Mouse (Mus musculus): ENCODE measurements around the gene Rasal1. TPM values are rescaled to one million over a fixed set of nuclear protein-coding genes. Genes with fewer than 3 reads are reported as not detected.

Gene Rasal1
- polyA plus RNA-seq, 1 experiment from 2014 or later, result not detected

DNA sequence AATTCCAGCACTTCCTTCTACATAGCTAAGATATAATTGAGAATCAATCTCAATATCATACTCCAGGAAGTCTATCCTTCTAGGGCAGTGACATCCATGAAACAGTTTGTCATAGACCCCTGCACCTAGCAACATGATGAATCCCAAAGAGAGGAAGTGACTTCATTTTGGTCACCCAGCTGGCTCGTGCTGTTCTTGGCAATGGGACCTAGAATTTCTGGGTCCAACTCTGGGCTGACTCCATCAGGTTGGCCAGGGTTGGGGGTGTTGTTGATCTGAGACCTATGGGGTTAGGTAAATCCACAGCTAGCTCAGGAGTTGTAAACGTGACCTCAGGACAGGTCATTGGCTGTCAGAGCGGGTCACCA, 38.9 kb downstream of the Rasal1 start:
- DNase-seq (ENCODE audit: low spot score) (no peak), ATAC-seq (replicated peaks; ENCODE audit: low FRiP score) (no peak)
- Histone ChIP-seq H3K9me3 (ENCODE audit: control insufficient read depth, low read length) (no peaks in the 10 kb centered on the region), H3K27ac (ENCODE audit: low read depth, low read length) (no peak overlapping the region), H3K4me2 (ENCODE audit: low read depth, low read length, severe bottlenecking) (no peak overlapping the region), H3K27me3 (ENCODE audit: control insufficient read depth, insufficient read depth, low read length) (peaks cover 13% of the 10 kb centered on the region), H3K4me1 (replicated peaks; ENCODE audit: control insufficient read depth, insufficient read depth, low read length) (peaks cover 5% of the 10 kb centered on the region; the same call in 1 of the 2 replicates), H3K36me3 (ENCODE audit: control insufficient read depth, insufficient read depth, low read length) (no peaks in the 10 kb centered on the region), H3K4me3 (ENCODE audit: low read depth, low read length) (no peak overlapping the region), H3K9ac (ENCODE audit: low read length) (no peak overlapping the region)
- WGBS, result 87% methylated on average over 3 of the region's 3 CpGs

DNA sequence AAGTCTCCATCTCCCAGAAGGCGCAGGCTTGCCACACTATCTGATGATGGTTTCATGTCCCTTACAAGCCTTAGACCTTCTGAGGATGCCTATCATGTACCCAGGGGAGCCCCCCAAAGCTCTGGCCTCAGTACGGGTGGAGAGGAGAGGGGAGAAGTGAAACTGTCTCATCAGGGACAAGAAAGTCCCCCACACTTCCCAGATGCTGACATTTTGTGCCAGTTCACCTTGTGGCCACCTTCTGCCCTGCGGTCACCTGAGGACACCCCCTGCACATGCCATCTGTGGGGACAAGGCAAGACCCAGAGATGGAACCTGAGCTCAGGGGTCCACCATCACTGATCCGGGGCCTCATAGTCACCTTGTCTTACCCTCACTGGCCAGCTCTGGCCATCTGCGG, 39.3 kb downstream of the Rasal1 start:
- Histone ChIP-seq H3K4me2 (ENCODE audit: low read depth, low read length, severe bottlenecking) (no peak overlapping the region), H3K36me3 (ENCODE audit: control insufficient read depth, insufficient read depth, low read length) (no peaks in the 10 kb centered on the region), H3K27ac (ENCODE audit: low read depth, low read length) (no peak overlapping the region), H3K9me3 (ENCODE audit: control insufficient read depth, low read length) (no peaks in the 10 kb centered on the region), H3K4me3 (ENCODE audit: low read depth, low read length) (no peak overlapping the region), H3K4me1 (replicated peaks; ENCODE audit: control insufficient read depth, insufficient read depth, low read length) (peaks cover under 1% of the 10 kb centered on the region; the same call in 1 of the 2 replicates), H3K27me3 (ENCODE audit: control insufficient read depth, insufficient read depth, low read length) (peaks cover 12% of the 10 kb centered on the region), H3K9ac (ENCODE audit: low read length) (no peak overlapping the region)
- 81% methylated on average over 5 of the region's 5 CpGs for WGBS
- DNase-seq (ENCODE audit: low spot score) (no peak), ATAC-seq (replicated peaks; ENCODE audit: low FRiP score) (no peak)

DNA sequence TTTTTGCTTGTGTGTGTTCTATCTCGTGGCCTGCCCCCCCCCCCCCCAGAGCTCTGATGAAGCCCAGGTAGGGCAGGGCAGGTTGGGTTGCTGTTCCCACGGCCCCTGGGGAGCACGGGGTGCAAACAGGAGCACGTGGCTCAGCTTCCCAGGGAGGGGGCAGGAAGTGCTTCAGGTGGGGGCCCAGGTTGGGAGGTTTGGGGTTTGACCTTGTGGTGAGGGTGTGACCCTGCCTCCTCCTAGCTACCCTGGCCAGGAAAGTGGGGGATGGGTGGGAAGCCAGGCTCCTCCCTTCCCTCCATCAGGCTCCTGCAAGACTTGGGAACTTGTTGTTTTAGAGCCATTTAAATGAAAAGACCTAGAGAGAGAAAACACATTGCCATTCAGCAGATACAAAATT, 39.8 kb downstream of the Rasal1 start:
- ATAC-seq (replicated peaks; ENCODE audit: low FRiP score), result no peak
- H3K4me1 ChIP-seq (replicated peaks; ENCODE audit: control insufficient read depth, insufficient read depth, low read length), result no peaks in the 10 kb centered on the region

DNA sequence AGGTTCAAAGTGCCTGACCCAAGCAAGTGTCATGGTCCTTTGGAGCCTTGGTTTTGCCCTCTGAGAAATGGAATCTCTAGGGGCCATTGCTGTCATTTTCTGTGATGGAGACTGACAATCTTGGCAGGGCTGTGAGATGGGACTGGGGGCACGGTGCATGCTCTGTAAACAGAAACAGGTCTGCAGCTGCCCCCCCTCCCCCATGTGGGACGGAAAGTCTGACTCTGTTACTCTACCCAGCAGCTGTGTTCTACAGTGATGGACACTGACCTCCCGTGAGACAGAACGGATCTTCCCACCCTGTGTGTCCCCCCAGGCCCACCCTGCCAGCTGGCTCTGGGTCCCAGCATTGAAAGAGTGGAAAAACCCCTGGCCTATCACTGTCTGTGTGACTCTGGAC, 41.8 kb downstream of the Rasal1 start:
- Histone ChIP-seq H3K9ac (ENCODE audit: low read length) (no peak overlapping the region), H3K4me3 (ENCODE audit: low read depth, low read length) (no peak overlapping the region), H3K4me2 (ENCODE audit: low read depth, low read length, severe bottlenecking) (no peak overlapping the region), H3K9me3 (ENCODE audit: control insufficient read depth, low read length) (no peaks in the 10 kb centered on the region), H3K27me3 (ENCODE audit: control insufficient read depth, insufficient read depth, low read length) (peaks cover 31% of the 10 kb centered on the region), H3K36me3 (ENCODE audit: control insufficient read depth, insufficient read depth, low read length) (no peaks in the 10 kb centered on the region), H3K27ac (ENCODE audit: low read depth, low read length) (no peak overlapping the region), H3K4me1 (replicated peaks; ENCODE audit: control insufficient read depth, insufficient read depth, low read length) (peaks cover 3% of the 10 kb centered on the region; the same call in 1 of the 2 replicates)
- no peak for ATAC-seq (replicated peaks; ENCODE audit: low FRiP score)
- DNase-seq (ENCODE audit: low spot score), result no peak
- WGBS, result 67% methylated on average over 4 of the region's 4 CpGs

More for the DNA sequence above, 39.8 kb downstream of the Rasal1 start:
- Histone ChIP-seq H3K4me3 (ENCODE audit: low read depth, low read length) (no peak overlapping the region), H3K27me3 (ENCODE audit: control insufficient read depth, insufficient read depth, low read length) (peaks cover 13% of the 10 kb centered on the region), H3K9me3 (ENCODE audit: control insufficient read depth, low read length) (no peaks in the 10 kb centered on the region), H3K4me2 (ENCODE audit: low read depth, low read length, severe bottlenecking) (no peak overlapping the region), H3K9ac (ENCODE audit: low read length) (no peak overlapping the region), H3K36me3 (ENCODE audit: control insufficient read depth, insufficient read depth, low read length) (no peaks in the 10 kb centered on the region), H3K27ac (ENCODE audit: low read depth, low read length) (no peak overlapping the region)
- WGBS, result 43% methylated on average over 4 of the region's 4 CpGs
- no peak for DNase-seq (ENCODE audit: low spot score)

DNA sequence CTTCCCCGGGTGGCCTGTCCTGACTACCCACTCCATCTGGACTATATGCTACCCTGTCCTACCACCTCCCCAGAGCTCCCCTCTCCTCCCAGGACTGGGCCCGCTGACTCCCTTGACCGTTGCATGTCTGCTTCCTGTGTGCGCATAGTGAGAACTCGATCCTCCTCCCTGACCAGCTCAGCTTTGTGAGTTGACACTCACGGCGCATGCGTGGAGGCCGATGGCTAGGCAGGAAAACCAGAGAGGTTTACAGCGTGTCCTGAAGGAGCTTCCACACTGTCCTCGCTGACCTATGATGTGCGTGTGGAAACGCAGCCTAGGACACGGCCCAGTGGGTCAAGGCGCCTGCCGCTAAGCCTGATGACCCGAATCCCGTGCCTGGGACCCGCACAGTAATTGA, 43.4 kb downstream of the Rasal1 start:
- no peaks in the 10 kb centered on the region for H3K36me3 ChIP-seq (ENCODE audit: control insufficient read depth, insufficient read depth, low read length)
- no peak overlapping the region for H3K27ac ChIP-seq (ENCODE audit: low read depth, low read length)
- DNase-seq (ENCODE audit: low spot score), result no peak
- no peak overlapping the region for H3K9ac ChIP-seq (ENCODE audit: low read length)
- no peak overlapping the region for H3K4me3 ChIP-seq (ENCODE audit: low read depth, low read length)
- H3K27me3 ChIP-seq (ENCODE audit: control insufficient read depth, insufficient read depth, low read length), result peaks cover 38% of the 10 kb centered on the region
- no peak overlapping the region for H3K4me2 ChIP-seq (ENCODE audit: low read depth, low read length, severe bottlenecking)
- no peak for ATAC-seq (replicated peaks; ENCODE audit: low FRiP score)
- no peaks in the 10 kb centered on the region for H3K9me3 ChIP-seq (ENCODE audit: control insufficient read depth, low read length)
- WGBS, result 80% methylated on average over 19 of the region's 19 CpGs
- peaks cover 3% of the 10 kb centered on the region; the same call in 1 of the 2 replicates for H3K4me1 ChIP-seq (replicated peaks; ENCODE audit: control insufficient read depth, insufficient read depth, low read length)

DNA sequence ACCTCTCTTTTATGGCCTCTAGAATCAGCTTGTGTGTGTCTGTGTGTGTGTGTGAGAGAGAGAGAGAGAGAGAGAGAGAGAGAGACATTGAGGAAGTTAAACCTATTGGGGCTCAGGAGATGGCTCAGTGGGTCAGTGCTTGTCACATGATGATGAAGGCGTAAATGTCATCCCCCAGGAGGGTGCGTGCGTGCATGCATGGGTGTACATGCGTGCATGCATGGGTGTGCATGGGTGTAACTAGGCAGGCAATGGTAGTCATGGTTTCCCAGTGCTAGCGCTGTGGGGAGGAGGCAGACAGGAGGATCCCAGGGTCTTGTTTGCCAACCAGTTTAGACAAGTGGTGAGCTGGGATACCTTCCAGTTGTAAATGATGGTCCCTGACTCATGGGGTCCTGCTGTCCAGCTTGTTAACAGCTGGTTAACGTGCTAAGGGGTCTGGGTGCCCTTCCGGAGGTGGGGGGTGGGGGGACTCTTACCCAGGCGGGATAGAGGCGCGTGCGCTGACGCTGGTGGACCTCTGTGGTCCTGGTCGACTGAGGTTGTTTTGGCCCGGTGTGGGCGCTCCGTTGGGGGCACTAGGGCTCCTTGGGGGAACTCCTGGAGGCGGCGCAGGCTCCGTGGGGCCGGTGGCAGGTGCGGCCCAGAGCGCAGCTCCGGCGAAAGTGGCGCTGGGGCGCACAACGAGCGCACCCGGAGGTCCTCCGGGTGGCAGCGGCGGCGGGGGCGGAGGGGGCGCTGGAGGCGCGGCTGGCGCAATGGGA, 45.5 kb downstream of the Rasal1 start:
- Histone ChIP-seq H3K27ac (ENCODE audit: low read depth, low read length) (no peak overlapping the region), H3K36me3 (ENCODE audit: control insufficient read depth, insufficient read depth, low read length) (no peaks in the 10 kb centered on the region), H3K4me1 (replicated peaks; ENCODE audit: control insufficient read depth, insufficient read depth, low read length) (peaks cover 5% of the 10 kb centered on the region; the same call in 1 of the 2 replicates), H3K4me2 (ENCODE audit: low read depth, low read length, severe bottlenecking) (peak overlapping the region; percentile 43), H3K27me3 (ENCODE audit: control insufficient read depth, insufficient read depth, low read length) (peaks cover 41% of the 10 kb centered on the region), H3K9ac (ENCODE audit: low read length) (no peak overlapping the region; the same call in 1 of the 2 replicates), H3K9me3 (ENCODE audit: control insufficient read depth, low read length) (no peaks in the 10 kb centered on the region), H3K4me3 (ENCODE audit: low read depth, low read length) (peak overlapping the region; percentile 10)
- WGBS, result 14% methylated on average over 38 of the region's 38 CpGs
- DNase-seq (ENCODE audit: low spot score) (no peak), ATAC-seq (replicated peaks; ENCODE audit: low FRiP score) (no peak)

DNA sequence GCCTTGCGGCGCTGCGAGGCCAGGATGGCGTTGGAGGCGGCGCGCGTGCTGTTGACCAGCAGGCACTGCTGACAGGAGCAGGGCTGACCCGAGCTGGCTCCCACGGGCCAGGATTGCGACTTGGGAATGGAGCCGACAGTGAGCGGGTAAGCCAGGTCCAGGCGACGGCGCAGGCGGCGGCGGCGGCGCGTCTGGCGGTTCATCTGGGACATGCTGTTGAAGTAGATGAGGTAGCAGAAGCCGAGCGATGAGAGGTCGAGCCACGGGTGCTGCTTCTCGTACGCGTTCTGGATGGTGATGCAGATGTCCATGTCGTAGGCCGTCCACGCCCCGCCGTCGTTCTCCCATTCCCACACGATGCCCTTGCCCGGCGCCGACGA, 46.1 kb downstream of the Rasal1 start:
- peaks cover 41% of the 10 kb centered on the region for H3K27me3 ChIP-seq (ENCODE audit: control insufficient read depth, insufficient read depth, low read length)
- WGBS, result 1% methylated on average over 41 of the region's 41 CpGs

DNA sequence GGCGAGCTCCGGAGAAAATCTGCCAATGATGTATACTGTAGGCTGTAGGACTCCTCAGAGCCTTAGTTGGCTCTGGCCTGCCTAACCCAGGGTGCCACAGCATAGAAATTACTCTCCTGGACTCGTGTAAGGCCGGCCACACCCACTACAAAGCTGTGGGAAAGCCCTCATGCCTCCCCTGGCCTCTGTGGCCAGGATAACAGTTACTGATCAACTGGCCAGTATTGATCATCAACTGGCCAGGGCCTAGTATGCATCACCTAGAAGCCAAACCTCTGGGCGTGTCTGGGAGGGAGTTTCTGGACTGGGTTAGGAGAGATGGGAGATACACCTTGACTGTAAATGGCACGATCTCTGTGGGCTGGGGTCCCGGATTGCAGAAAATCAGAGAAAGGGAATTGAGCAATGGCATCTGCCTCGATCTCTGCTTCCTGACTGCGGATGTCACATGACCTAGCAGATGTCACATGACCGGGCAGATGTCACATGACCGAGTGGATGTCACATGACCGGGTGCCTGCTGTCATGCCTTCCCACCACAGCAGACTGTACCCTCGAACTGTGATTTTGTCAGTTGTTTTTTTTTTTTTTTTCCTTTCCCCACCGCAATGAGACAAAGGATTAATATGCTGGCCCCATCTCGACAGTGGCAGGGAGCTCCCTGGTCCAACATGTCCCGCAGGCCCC, 47.6 kb downstream of the Rasal1 start:
- DNase-seq (ENCODE audit: low spot score), result no peak
- H3K27ac ChIP-seq (ENCODE audit: low read depth, low read length), result no peak overlapping the region

More for the DNA sequence above, 46.1 kb downstream of the Rasal1 start:
- ATAC-seq (replicated peaks; ENCODE audit: low FRiP score) (no peak), DNase-seq (ENCODE audit: low spot score) (peak; percentile 62)
- Histone ChIP-seq H3K4me3 (ENCODE audit: low read depth, low read length) (peak overlapping the region; percentile 10), H3K36me3 (ENCODE audit: control insufficient read depth, insufficient read depth, low read length) (no peaks in the 10 kb centered on the region), H3K9me3 (ENCODE audit: control insufficient read depth, low read length) (no peaks in the 10 kb centered on the region), H3K4me2 (ENCODE audit: low read depth, low read length, severe bottlenecking) (peak overlapping the region; percentile 43), H3K27ac (ENCODE audit: low read depth, low read length) (no peak overlapping the region), H3K4me1 (replicated peaks; ENCODE audit: control insufficient read depth, insufficient read depth, low read length) (peaks cover 5% of the 10 kb centered on the region; the same call in 1 of the 2 replicates), H3K9ac (ENCODE audit: low read length) (no peak overlapping the region; the same call in 1 of the 2 replicates)

More for the DNA sequence above, 47.6 kb downstream of the Rasal1 start:
- Histone ChIP-seq H3K27me3 (ENCODE audit: control insufficient read depth, insufficient read depth, low read length) (peaks cover 45% of the 10 kb centered on the region), H3K9me3 (ENCODE audit: control insufficient read depth, low read length) (no peaks in the 10 kb centered on the region), H3K4me1 (replicated peaks; ENCODE audit: control insufficient read depth, insufficient read depth, low read length) (peaks cover 5% of the 10 kb centered on the region; the same call in 1 of the 2 replicates), H3K4me3 (ENCODE audit: low read depth, low read length) (no peak overlapping the region), H3K9ac (ENCODE audit: low read length) (no peak overlapping the region), H3K36me3 (ENCODE audit: control insufficient read depth, insufficient read depth, low read length) (no peaks in the 10 kb centered on the region), H3K4me2 (ENCODE audit: low read depth, low read length, severe bottlenecking) (no peak overlapping the region)
- WGBS, result 82% methylated on average over 16 of the region's 16 CpGs
- no peak for ATAC-seq (replicated peaks; ENCODE audit: low FRiP score)

Data from forebrain, embryonic 11.5 days (tissue).